Mouse (Mus musculus) heart, postnatal 0 days (tissue): ENCODE measurements around the gene Ascl3. TPM values are rescaled to one million over a fixed set of nuclear protein-coding genes. Genes with fewer than 3 reads are reported as not detected.

Experiments
- ATAC-seq: fragments of 200-750 bp; cut with Nextera tagmentation; 2 replicates; pipeline ENCODE4 v1.8.0; 2017; ENCODE audit warnings: low read depth, moderate number of reproducible peaks, moderate library complexity; ENCODE audit not compliant: insufficient read depth
- DNase-seq: peaks from one replicate; pipeline ENCODE4 v3.0.0-alpha.2; 2016; ENCODE audit warnings: low spot score
- H3K27ac ChIP-seq: fragments of 300-500 bp; sonication (generic); 2 replicates; pipeline ENCODE4 v1.5.1; 2014; ENCODE audit warnings: low read depth, mild to moderate bottlenecking
- H3K27me3 ChIP-seq: fragments of 300-500 bp; sonication (generic); 2 replicates; pipeline ENCODE4 v1.6.1; 2014; ENCODE audit warnings: low read length, mixed read lengths; ENCODE audit not compliant: control insufficient read depth, insufficient read depth
- H3K36me3 ChIP-seq: fragments of 300-500 bp; sonication (generic); replicated peaks from 2 replicates; pipeline ENCODE4 v1.6.1; 2014; ENCODE audit warnings: low read length, mixed read lengths; ENCODE audit not compliant: control insufficient read depth, insufficient read depth
- H3K4me1 ChIP-seq: fragments of 300-500 bp; sonication (generic); 2 replicates; pipeline ENCODE4 v1.6.1; 2014; ENCODE audit warnings: antibody characterized with exemption; ENCODE audit not compliant: control insufficient read depth, insufficient read depth
- H3K4me2 ChIP-seq: fragments of 300-500 bp; sonication (generic); 2 replicates; pipeline ENCODE4 v1.6.1; 2014; ENCODE audit warnings: low read depth, mild to moderate bottlenecking, low read length, moderate library complexity
- H3K4me3 ChIP-seq: fragments of 300-500 bp; sonication (generic); 2 replicates; pipeline ENCODE4 v1.5.1; 2014; ENCODE audit warnings: low read depth, low read length
- H3K9ac ChIP-seq: fragments of 300-500 bp; sonication (generic); replicated peaks from 2 replicates; pipeline ENCODE4 v1.6.1; 2014; ENCODE audit warnings: low read depth, low read length, mixed read lengths
- H3K9me3 ChIP-seq: fragments of 300-500 bp; sonication (generic); replicated peaks from 2 replicates; pipeline ENCODE4 v1.6.1; 2016; ENCODE audit warnings: low read length; ENCODE audit not compliant: control insufficient read depth
- CTCF ChIP-seq: IDR thresholded peaks from 2 replicates; pipeline ENCODE4 v1.5.1; 2016; ENCODE audit warnings: antibody characterized with exemption, control low read depth, low read depth
- EP300 ChIP-seq: IDR thresholded peaks from 2 replicates; pipeline ENCODE4 v1.6.1; 2016; ENCODE audit warnings: antibody characterized with exemption, low read depth
- WGBS: fragments of 180-500 bp; shearing (Covaris S2); extraction: QIAGEN DNeasy Blood & Tissue Kit; methylation state at CpG from one replicate; pipeline ENCODE4 v1.1.7; 2014; 5-methylcytosine and 5-hydroxymethylcytosine counted together
- polyA plus RNA-seq: library from polyadenylated mRNA; unstranded; fragments of >200 nt; fragmentation: Nextera tagmentation; extraction: Ambion mirVana; gene quantifications from 2 replicates; pipeline ENCODE4 v1.2.1, GENCODE M21; 2015
- total RNA-seq: library from RNA; depleted of rRNA; stranded (reverse); fragments of >200 nt; gene quantifications from 2 replicates; pipeline ENCODE4 v1.2.3, GENCODE M21; 2014; ENCODE audit warnings: low replicate concordance; rRNA removed

Ascl3 gene
- total and polyA plus RNA-seq, 2 experiments from 2014 or later, result not detected

DNA sequence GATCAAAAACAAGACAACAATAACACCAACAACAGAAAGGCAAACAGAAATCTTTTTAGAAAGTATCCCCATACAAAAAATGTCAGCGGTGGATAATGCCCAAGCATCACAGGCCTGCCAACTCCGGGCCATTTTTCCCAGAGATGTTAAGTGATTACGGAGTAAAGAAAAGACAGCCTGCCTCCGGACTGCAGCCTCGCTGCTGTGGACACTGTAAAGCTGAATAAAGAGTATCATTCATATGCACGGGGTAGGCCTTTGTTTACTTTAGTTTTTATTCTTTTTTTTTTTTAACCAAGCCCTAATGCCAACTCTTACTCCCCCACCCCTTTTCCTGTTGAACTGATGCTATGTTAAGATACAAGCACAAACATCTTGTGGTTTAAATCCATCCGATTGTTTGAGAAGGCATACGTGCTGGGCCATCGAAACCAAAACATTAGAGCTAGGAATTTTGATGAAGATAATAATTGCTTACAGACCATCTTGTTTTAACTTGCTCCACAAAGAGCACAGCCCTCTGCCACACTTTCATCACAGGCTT lies 44.9 kb downstream of the Ascl3 start:
- no peak overlapping the region for H3K9ac ChIP-seq
- H3K4me3 ChIP-seq, result no peak overlapping the region
- no peak for ATAC-seq
- no peak overlapping the region for H3K27ac ChIP-seq
- H3K4me2 ChIP-seq, result no peak overlapping the region
- no peak for TF ChIP-seq CTCF
- no peak for TF ChIP-seq EP300
- H3K36me3 ChIP-seq, result no peaks in the 10 kb centered on the region
- 56% methylated on average over 9 of the region's 9 CpGs for WGBS
- DNase-seq, result no peak
- H3K4me1 ChIP-seq, result no peaks in the 10 kb centered on the region
- no peaks in the 10 kb centered on the region for H3K27me3 ChIP-seq
- H3K9me3 ChIP-seq, result no peaks in the 10 kb centered on the region

DNA sequence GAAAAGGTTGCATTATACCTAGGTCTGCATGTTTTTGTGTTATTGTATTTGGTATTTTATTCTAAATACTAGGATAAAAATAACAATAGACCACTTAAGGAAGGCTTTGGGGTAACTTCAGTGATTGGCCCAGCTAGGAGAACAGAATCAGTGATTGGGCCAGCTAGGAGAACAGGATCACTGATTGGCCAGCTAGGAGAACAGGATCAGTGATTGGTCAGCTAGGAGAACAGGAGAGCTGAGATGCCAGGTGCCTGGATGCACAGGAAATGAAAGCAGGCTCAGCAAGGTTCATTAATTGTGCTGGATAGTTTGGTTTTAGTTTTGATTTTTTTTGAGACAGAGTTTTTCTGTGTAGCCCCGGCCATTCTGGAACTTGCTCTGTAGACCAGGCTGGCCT lies 50.6 kb downstream of the Ascl3 start:
- Histone ChIP-seq H3K9me3 (no peaks in the 10 kb centered on the region), H3K4me1 (no peaks in the 10 kb centered on the region), H3K27me3 (no peaks in the 10 kb centered on the region), H3K27ac (no peak overlapping the region), H3K9ac (no peak overlapping the region), H3K36me3 (no peaks in the 10 kb centered on the region), H3K4me2 (no peak overlapping the region), H3K4me3 (no peak overlapping the region)
- no peak for DNase-seq
- no peak for ATAC-seq
- no peak for TF ChIP-seq EP300
- TF ChIP-seq CTCF, result no peak
- WGBS, result 94% methylated on average over 1 of the region's 1 CpGs

DNA sequence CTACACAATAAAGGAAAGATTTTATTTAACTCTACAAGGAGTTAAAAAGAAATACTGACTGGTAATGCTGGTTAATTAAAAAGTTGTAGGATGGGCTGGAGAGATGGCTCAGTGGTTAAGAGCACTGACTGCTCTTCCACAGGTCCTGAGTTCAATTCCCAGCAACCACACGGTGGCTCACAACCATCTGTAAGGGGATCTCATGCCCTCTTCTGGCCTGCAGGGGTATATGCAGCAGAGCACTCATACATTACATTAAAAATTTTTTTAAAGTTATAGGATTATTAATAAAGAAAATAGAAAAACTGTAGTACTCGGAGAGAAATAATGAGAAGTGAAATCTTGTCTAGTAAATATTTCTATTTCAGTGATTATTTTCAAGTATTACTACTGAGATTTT lies 51.2 kb downstream of the Ascl3 start:
- WGBS, result 91% methylated on average over 2 of the region's 2 CpGs
- Histone ChIP-seq H3K36me3 (no peaks in the 10 kb centered on the region), H3K27ac (no peak overlapping the region), H3K4me3 (no peak overlapping the region), H3K4me2 (no peak overlapping the region), H3K9me3 (no peaks in the 10 kb centered on the region), H3K27me3 (no peaks in the 10 kb centered on the region), H3K4me1 (no peaks in the 10 kb centered on the region), H3K9ac (no peak overlapping the region)
- no peak for DNase-seq
- ATAC-seq, result no peak
- no peak for TF ChIP-seq EP300

Other genes starting within 250 kb of the Ascl3 start
- gene Trim66, start 223.6 kb downstream of the Ascl3 start, total RNA-seq, result 0.08 TPM in 1 of 2 replicates, not detected in the other
- not detected in 2 replicates for gene Trim66, start 223.6 kb downstream of the Ascl3 start, polyA plus RNA-seq
- gene Rpl27a, start 212.6 kb downstream of the Ascl3 start, total RNA-seq, result 267 and 380 TPM in 2 replicates
- gene Rpl27a, start 212.6 kb downstream of the Ascl3 start, polyA plus RNA-seq, result 66.4 and 68.8 TPM in 2 replicates
- 58.8 and 60.7 TPM in 2 replicates for gene St5, start 28.1 kb downstream of the Ascl3 start, total RNA-seq
- 26.9 and 28.8 TPM in 2 replicates for gene St5, start 28.1 kb downstream of the Ascl3 start, polyA plus RNA-seq
- gene Akip1, start 28.0 kb downstream of the Ascl3 start, total RNA-seq, result 6.9 and 14.8 TPM in 2 replicates
- gene Akip1, start 28.0 kb downstream of the Ascl3 start, polyA plus RNA-seq, result 29.5 and 32.7 TPM in 2 replicates
- gene BC051019, start 7.9 kb downstream of the Ascl3 start, total RNA-seq, result 0.27 TPM in 1 of 2 replicates, not detected in the other
- gene BC051019, start 7.9 kb downstream of the Ascl3 start, polyA plus RNA-seq, result 0.48 TPM in 1 of 2 replicates, not detected in the other
- gene Tmem9b, start 21.1 kb upstream of the Ascl3 start, total RNA-seq, result 111 and 142 TPM in 2 replicates
- gene Tmem9b, start 21.1 kb upstream of the Ascl3 start, polyA plus RNA-seq, result 72.9 and 74.8 TPM in 2 replicates
- gene Nrip3, start 50.3 kb upstream of the Ascl3 start, total RNA-seq, result 0.15 and 0.53 TPM in 2 replicates
- 0.18 and 0.33 TPM in 2 replicates for gene Nrip3, start 50.3 kb upstream of the Ascl3 start, polyA plus RNA-seq
- 9.7 and 16.8 TPM in 2 replicates for gene Scube2, start 134.0 kb upstream of the Ascl3 start, total RNA-seq
- gene Scube2, start 134.0 kb upstream of the Ascl3 start, polyA plus RNA-seq, result 6.4 and 8.3 TPM in 2 replicates
- 171 and 205 TPM in 2 replicates for gene Dennd5a, start 228.7 kb upstream of the Ascl3 start, total RNA-seq
- gene Dennd5a, start 228.7 kb upstream of the Ascl3 start, polyA plus RNA-seq, result 31.1 and 34.6 TPM in 2 replicates